Mouse (Mus musculus): ENCODE results near the gene Slc6a12.

DNA sequence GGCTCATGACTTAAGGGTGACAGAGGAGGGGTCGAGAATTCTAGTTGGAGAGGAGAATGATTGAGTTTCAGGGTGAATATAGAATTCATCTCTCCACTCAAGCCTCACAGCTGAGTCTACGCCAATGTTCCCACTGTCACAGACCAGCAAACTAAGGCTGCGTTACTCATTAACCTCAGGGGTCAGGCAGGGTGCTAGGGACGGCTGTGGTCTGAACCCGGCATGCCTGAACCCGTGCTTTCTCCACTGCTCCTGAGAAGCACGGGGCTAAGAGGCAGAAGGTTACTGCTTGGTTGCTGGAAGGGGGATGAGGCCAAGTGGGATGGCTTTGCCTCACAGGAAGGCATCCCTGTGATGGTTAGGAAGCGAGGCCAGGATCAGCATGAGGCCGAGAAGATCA lies 42.4 kb upstream of the Slc6a12 start:
- TF ChIP-seq CTCF (IDR thresholded peaks at IDR 0.05; ENCODE audit: low read depth) (no peak), EP300 (IDR thresholded peaks at IDR 0.05; ENCODE audit: low read depth) (0 out of 2 replicates have a peak, but pooled peaks have one; percentile 1)
